Mouse (Mus musculus) heart, postnatal 0 days (tissue): ENCODE data around the gene Cyp2c54. TPM values are rescaled to one million over a fixed set of nuclear protein-coding genes. Genes with fewer than 3 reads are reported as not detected.

ENCODE experiments used
- ATAC-seq: fragments of 200-750 bp; cut with Nextera tagmentation; 2 replicates; pipeline ENCODE4 v1.8.0; 2017; ENCODE audit warnings: low read depth, moderate number of reproducible peaks, moderate library complexity; ENCODE audit not compliant: insufficient read depth
- DNase-seq: peaks from one replicate; pipeline ENCODE4 v3.0.0-alpha.2; 2016; ENCODE audit warnings: low spot score
- H3K27ac ChIP-seq: fragments of 300-500 bp; sonication (generic); 2 replicates; pipeline ENCODE4 v1.5.1; 2014; ENCODE audit warnings: low read depth, mild to moderate bottlenecking
- H3K27me3 ChIP-seq: fragments of 300-500 bp; sonication (generic); 2 replicates; pipeline ENCODE4 v1.6.1; 2014; ENCODE audit warnings: low read length, mixed read lengths; ENCODE audit not compliant: control insufficient read depth, insufficient read depth
- H3K36me3 ChIP-seq: fragments of 300-500 bp; sonication (generic); replicated peaks from 2 replicates; pipeline ENCODE4 v1.6.1; 2014; ENCODE audit warnings: low read length, mixed read lengths; ENCODE audit not compliant: control insufficient read depth, insufficient read depth
- H3K4me1 ChIP-seq: fragments of 300-500 bp; sonication (generic); 2 replicates; pipeline ENCODE4 v1.6.1; 2014; ENCODE audit warnings: antibody characterized with exemption; ENCODE audit not compliant: control insufficient read depth, insufficient read depth
- H3K4me2 ChIP-seq: fragments of 300-500 bp; sonication (generic); 2 replicates; pipeline ENCODE4 v1.6.1; 2014; ENCODE audit warnings: low read depth, mild to moderate bottlenecking, low read length, moderate library complexity
- H3K4me3 ChIP-seq: fragments of 300-500 bp; sonication (generic); 2 replicates; pipeline ENCODE4 v1.5.1; 2014; ENCODE audit warnings: low read depth, low read length
- H3K9ac ChIP-seq: fragments of 300-500 bp; sonication (generic); replicated peaks from 2 replicates; pipeline ENCODE4 v1.6.1; 2014; ENCODE audit warnings: low read depth, low read length, mixed read lengths
- H3K9me3 ChIP-seq: fragments of 300-500 bp; sonication (generic); replicated peaks from 2 replicates; pipeline ENCODE4 v1.6.1; 2016; ENCODE audit warnings: low read length; ENCODE audit not compliant: control insufficient read depth
- CTCF ChIP-seq: IDR thresholded peaks from 2 replicates; pipeline ENCODE4 v1.5.1; 2016; ENCODE audit warnings: antibody characterized with exemption, control low read depth, low read depth
- EP300 ChIP-seq: IDR thresholded peaks from 2 replicates; pipeline ENCODE4 v1.6.1; 2016; ENCODE audit warnings: antibody characterized with exemption, low read depth
- WGBS: fragments of 180-500 bp; shearing (Covaris S2); extraction: QIAGEN DNeasy Blood & Tissue Kit; methylation state at CpG from one replicate; pipeline ENCODE4 v1.1.7; 2014; 5-methylcytosine and 5-hydroxymethylcytosine counted together
- polyA plus RNA-seq: library from polyadenylated mRNA; unstranded; fragments of >200 nt; fragmentation: Nextera tagmentation; extraction: Ambion mirVana; gene quantifications from 2 replicates; pipeline ENCODE4 v1.2.1, GENCODE M21; 2015
- total RNA-seq: library from RNA; depleted of rRNA; stranded (reverse); fragments of >200 nt; gene quantifications from 2 replicates; pipeline ENCODE4 v1.2.3, GENCODE M21; 2014; ENCODE audit warnings: low replicate concordance; rRNA removed

The Cyp2c54 gene
- total and polyA plus RNA-seq, 2 experiments from 2014 or later = not detected

DNA sequence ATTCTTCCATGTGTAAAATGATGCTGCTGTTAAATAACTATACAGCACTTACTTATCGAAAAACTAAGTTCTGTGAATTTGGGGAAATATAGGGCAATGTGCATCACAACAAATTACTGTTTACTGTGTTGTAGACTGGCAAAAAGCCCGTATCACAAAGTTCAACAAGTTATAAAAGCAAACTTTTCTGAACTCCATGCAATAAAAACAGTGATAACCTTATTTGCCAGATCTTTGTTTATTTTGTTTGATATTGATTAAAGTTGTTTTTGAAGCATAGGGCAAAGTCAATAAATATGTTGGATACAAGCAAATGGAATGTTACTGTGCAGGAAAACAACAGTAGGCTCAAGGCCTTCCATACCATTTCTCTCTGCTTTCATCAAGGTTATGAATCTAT is 84.2 kb downstream of the Cyp2c54 start:
- Histone ChIP-seq H3K36me3 (no peaks in the 10 kb centered on the region), H3K4me2 (no peak overlapping the region), H3K4me3 (no peak overlapping the region), H3K27me3 (no peaks in the 10 kb centered on the region), H3K9ac (no peak overlapping the region), H3K9me3 (no peaks in the 10 kb centered on the region), H3K4me1 (no peaks in the 10 kb centered on the region), H3K27ac (no peak overlapping the region)
- TF ChIP-seq CTCF = no peak
- no peak for TF ChIP-seq EP300
- ATAC-seq = no peak
- DNase-seq = no peak
- 44% methylated on average over 2 of the region's 2 CpGs for WGBS

Other genes starting within 250 kb of the Cyp2c54 start
- not detected in 2 replicates for gene Cyp2c69, start 187.0 kb downstream of the Cyp2c54 start, total RNA-seq
- gene Cyp2c69, start 187.0 kb downstream of the Cyp2c54 start, polyA plus RNA-seq = not detected in 2 replicates
- not detected in 2 replicates for gene Cyp2c37, start 81.4 kb downstream of the Cyp2c54 start, total RNA-seq
- gene Cyp2c37, start 81.4 kb downstream of the Cyp2c54 start, polyA plus RNA-seq = not detected in 2 replicates
- not detected in 2 replicates for gene Cyp2c50, start 15.9 kb upstream of the Cyp2c54 start, total RNA-seq
- not detected in 2 replicates for gene Cyp2c50, start 15.9 kb upstream of the Cyp2c54 start, polyA plus RNA-seq
- not detected in 2 replicates for gene Cyp2c70, start 113.5 kb upstream of the Cyp2c54 start, total RNA-seq
- not detected in 2 replicates for gene Cyp2c70, start 113.5 kb upstream of the Cyp2c54 start, polyA plus RNA-seq
- gene Pdlim1, start 198.0 kb upstream of the Cyp2c54 start, total RNA-seq = 96.5 and 117 TPM in 2 replicates
- gene Pdlim1, start 198.0 kb upstream of the Cyp2c54 start, polyA plus RNA-seq = 206 and 230 TPM in 2 replicates